Mouse (Mus musculus): ENCODE results near the gene Gucd1. TPM values are rescaled to one million over a fixed set of nuclear protein-coding genes. Genes with fewer than 3 reads are reported as not detected.
"Not testable (repeated sequence)": the region's sequence is repeated elsewhere in the genome, so short reads cannot be mapped to it uniquely, and the experiment has no call there.

The Gucd1 gene
- total RNA-seq, 2 experiments from 2014 or later = 21.5 to 23.8 TPM

DNA sequence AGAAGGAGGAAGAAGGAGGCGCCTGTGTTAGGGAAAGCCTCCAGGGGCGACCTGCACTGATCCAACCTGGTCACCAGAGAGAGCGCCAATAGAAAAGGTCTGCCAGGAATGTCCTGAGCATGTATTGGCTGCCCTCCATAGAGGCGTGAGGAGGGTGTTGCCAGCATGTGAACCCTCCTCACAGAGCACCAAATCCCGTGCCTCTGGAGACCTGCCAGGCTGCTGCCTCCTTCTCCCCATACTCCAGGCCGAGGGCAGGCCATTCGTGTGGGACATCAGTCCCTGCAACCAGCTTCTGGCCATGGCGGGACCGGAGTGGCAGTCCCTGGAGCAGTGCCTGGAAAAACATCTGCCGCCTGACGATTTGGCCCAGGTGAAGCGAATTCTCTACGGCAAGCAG, 111.0 kb downstream of the Gucd1 start:
- DNase-seq = peak; percentile 72
- intact Hi-C loops (cut with DNase I) = no loop called here

DNA sequence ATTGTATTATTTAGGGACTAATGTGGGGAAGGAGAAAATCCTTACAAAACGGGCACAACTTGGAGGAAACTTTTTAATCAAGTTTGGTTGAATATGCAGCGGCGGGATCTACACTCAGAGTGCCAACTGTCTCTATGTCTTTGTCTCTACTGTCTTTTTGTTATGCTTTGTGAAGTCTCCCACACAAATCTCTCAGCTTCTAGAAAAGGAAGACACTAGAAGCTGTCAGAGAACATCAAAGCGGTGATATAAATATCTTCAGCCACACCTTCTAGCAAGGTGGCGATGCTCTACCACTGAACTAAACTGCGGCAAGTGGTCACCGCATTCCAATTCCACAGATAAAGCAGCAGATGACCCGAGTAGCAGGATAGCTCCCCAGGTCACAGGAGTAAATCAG, 111.9 kb downstream of the Gucd1 start:
- intact Hi-C loops (cut with DNase I) = no loop called here
- DNase-seq = no peak

DNA sequence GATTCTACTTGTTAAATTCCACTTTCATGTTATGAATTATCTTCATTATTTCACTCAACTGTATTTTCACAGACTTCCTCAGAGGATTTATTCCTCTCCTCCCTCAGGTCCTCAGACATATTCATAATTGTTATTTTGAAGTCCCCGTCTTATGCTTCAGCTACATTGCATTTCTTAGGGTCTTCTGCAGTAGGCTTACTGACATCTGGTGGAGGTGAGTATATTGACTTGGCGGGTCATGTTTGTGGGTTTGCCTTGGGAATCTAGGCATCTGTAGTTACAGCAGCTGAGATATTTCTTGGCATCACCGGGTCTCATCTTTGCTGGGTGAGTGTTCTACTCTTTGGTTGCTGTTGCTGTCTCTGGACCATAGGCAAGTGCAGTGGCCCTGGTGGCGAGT, 116.8 kb downstream of the Gucd1 start, which contains the start of gene Upb1:
TSS of gene Upb1 (plus strand) at position 158 of the 400 bp plus-strand sequence.
- no peak for DNase-seq
- intact Hi-C loops (cut with DNase I) = no loop called here

DNA sequence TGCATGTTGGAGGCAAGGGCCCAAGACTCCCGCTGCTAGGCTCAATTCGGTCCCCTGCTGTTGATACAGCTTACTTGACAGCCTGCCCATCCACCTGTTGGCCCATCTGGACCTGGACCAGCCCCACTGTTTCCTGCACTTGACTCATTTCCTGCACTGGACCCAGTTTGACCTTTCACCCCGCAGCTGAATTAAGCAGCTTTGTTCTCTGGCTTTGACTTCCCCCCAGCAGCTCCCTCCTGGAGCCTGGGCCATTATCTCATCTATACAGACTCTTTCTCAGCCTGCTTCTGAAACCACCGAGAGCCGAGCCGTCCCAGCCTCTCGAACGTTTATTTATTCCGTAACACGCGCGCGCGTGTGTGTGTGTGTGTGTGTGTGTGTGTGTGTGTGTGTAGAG, 120.8 kb downstream of the Gucd1 start:
- peak; percentile 31 for DNase-seq

DNA sequence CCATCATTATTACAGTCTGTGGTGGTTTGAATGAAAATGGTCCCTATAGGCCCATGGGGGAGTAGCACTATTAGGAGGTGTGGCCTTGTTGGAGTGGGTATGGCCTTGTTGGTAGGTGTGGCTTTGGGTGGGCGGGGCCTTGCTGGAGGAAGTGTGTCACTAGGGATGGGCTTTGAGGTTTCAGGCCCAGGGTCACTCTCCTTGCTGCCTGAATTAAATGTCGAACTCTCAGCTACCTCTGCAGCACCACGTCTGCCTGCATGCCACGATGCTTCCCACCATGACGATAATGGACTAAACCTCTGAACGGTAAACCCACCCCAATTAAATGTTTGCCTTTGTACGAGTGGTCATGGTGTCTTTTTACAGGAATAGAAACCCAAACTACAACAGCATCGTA, 123.0 kb downstream of the Gucd1 start:
- DNase-seq = no peak
- intact Hi-C loops (cut with DNase I) = no loop called here

More for the DNA sequence above, 120.8 kb downstream of the Gucd1 start:
- intact Hi-C loops (cut with DNase I) = no loop called here

DNA sequence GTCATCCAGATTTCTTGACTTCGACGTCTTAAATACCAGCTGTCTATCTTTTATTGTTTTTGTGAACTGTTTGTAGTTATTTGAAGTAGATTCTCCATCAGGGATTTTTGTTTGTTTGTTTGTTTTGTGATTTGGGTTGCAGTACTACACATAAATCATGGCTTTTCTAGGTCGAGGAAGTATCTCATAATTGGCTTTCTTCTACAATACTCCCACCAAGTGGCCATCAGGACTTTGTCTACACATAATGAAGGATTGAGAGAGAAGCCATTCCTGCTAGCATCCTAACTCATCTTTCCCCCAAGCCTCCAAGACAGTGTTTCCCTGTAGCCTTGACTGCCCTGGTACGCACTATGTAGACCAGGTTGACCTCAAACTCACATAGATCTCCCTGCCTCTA, 126.9 kb downstream of the Gucd1 start:
- no peak for DNase-seq
- intact Hi-C loops (cut with DNase I) = no loop called here

DNA sequence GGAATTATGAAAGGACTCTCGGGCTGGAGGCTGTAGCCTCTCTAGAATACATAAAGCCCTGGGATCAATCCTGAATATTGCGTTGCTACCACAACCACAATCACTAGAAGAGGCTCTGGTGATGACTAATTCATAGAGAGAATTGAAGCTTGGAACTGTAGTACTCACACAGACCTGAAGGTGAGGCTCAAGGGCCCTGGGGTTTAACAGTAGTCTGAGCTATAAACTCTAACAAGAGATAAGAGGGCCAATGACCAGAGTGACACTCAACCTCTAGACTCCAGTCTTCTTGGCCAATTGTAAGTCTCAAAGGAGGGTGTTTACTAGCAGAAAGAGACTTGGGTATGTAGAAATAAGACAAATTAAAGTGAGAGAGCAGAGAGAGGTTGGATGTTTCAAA, 127.6 kb downstream of the Gucd1 start:
- intact Hi-C loops (cut with DNase I) = no loop called here
- no peak for DNase-seq

DNA sequence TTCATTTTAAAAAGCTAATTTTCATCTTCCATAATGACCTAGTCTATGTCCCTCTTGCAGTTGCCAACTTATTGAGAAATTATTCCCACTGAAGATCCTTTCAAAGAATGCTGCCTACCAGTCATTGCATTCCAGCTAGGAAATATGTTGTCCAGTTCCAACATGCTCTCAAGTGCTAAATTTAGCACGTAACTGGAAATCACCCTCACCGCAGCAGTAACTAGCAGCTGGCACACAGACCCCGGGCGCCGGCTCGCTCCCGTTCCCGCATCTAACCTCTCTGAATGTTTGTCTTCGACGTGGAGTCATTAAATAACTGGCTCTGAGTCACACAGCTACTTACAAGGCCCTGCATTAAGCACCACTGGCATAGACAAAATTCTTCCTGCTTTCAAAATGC, 139.1 kb downstream of the Gucd1 start:
- intact Hi-C loops (cut with DNase I) = no loop called here
- DNase-seq = no peak

DNA sequence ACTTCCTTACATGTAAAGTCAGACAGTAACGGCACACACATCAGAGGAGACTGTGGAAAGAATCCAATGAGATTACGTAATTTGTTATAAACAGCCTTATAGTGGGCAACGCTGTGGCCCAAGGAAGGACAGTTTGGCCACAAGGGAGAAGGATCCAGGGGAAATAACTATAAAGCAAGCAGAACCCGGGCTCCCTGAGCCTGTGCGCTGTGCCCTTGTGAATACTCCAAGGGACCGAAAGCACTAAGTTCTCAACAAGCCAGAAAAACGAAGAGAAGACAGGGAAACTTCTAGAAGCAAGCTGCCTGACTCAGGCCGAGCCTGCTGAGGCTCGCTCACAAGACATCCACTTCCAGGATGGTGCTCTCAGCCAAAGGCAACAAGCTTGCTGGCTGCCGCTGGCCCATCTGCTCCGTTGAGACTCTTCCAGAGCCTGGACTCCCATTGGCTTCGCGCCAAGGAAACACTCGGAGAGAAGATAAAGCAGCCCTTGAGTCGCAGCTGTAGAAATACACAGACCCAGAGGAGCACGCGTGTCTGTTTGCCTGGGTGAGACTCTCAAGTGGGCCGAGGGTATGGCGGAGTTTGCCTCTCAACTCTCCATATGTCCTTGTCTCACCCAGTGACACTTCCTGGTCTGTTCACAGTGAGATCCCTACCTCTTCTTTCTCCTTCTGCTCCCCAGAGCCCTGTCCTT, 144.0 kb downstream of the Gucd1 start:
- DNase-seq = peak; percentile 29
- intact Hi-C loops (cut with DNase I) = not testable (repeated sequence)

DNA sequence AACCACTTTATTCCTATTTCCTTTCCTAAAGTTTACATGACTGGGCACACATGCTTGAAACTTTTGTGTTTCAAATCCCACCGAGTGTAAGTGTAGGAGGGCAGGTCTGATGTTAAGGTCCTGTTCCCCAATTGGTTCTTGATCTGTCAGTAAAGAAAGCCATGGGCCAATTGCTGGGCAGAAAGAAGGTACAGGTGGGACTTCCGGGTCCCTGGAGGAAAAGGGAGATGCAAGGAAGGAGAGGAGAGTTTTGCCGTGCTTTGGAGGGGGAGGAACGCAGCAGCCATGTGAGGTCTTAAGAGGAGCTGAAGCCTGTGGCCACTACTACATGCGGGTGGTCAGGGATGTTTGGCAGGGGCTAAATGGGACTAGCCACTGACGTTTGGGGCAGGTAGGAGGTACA, 152.5 kb downstream of the Gucd1 start:
- DNase-seq = no peak
- intact Hi-C loops (cut with DNase I) = no loop called here

DNA sequence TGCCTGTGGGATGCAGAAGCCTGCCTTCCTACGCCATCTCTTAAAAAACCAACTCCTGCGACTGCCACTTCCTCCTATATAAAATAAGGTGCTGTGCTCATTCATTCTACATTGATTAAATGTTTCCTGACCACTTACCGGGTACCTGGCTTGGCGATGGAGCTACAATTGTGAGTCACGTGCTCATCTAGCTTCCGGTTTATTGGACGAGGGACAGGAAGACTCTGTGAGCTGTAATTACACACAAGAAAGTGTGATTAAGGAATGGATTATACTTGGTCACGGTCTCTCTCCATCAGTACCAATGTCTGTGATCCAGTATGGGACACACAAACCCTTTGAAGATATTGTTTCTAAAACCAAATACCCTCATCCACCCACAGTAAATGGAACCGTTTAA, 153.0 kb downstream of the Gucd1 start:
- DNase-seq = no peak
- intact Hi-C loops (cut with DNase I) = no loop called here

DNA sequence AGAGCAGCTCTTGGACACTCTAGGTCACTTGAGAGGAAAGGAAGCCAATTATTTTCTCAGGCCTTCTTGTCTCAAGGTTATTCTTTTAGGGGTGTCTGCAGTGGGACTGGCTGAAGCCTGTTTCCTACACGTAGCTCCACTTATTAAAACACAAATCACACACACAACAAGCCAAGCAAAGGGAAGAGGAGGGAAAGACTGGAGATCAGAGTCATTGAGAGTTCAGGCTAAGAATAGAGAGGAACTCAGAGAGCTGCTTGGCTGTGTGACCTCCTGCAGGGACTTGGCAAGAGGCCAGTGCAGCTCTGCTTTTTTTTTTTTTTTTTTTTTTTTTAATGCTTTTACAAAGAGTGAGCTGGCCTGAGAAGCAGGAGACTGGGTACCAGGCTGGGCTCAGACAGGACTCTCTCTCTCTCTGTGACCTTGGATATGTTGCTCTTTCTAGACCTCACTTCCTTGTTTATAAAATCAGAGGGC, 153.5 kb downstream of the Gucd1 start:
- intact Hi-C loops (cut with DNase I) = not testable (repeated sequence)
- DNase-seq = peak; percentile 80

DNA sequence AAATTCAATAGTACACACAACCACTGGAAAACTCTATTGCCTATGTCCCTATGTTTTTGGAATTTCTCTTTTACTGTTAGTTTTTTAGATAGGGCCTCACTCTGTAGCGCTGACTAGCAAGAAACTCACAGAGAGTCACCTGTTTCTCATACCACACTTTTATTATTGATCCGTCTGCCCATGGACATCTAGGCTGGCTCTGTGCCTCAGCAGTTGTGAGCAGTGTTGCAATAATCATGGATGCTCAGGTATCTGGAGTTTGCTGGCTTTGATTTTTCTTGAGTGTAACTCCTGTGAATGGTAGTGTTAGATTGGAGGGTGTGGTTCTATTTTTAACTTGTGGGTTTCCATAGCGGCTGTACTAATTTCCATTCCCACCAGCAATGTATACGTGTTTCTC, 162.4 kb downstream of the Gucd1 start:
- no peak for DNase-seq
- intact Hi-C loops (cut with DNase I) = no loop called here

DNA sequence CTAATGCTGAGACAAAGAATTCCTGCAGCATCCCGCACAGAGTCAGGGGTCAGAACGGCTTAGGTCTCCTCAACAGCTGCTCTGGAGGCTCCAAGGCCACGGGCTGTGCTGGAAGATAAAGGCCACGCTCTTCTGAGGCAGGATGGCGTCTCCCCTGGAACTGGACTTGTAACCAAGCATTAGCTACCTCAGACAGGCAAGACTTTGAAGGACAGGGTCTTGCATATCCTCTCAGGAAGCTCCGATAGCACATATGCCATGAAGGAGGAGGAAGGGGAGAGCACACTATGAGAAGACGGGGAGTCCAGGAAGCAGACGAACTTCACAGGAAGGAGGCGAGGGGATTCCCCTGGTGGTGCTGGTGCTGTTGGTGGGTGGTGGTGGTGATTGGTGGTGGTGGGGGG, 163.9 kb downstream of the Gucd1 start:
- DNase-seq; intact Hi-C loops (cut with DNase I): not testable (repeated sequence)

DNA sequence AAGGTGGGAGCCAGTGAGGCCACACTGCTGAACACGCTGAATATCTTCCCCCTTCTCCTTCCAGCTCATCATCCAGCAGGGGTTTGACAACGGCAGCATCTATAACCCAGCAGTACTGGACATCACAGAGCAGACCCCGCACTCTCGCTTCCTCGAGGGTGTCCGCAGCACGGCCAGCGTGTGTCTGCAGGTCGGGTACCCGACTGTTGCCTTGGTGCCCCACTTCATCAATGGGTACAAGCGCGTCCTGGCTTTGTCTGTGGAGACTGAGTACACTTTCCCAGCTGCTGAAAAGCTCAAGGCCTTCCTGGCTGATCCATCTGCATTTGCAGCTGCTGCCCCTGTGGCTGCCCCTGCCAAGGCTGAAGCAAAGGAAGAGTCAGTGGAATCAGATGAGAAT, 165.2 kb downstream of the Gucd1 start:
- intact Hi-C loops (cut with DNase I) = no loop called here
- DNase-seq = no peak

DNA sequence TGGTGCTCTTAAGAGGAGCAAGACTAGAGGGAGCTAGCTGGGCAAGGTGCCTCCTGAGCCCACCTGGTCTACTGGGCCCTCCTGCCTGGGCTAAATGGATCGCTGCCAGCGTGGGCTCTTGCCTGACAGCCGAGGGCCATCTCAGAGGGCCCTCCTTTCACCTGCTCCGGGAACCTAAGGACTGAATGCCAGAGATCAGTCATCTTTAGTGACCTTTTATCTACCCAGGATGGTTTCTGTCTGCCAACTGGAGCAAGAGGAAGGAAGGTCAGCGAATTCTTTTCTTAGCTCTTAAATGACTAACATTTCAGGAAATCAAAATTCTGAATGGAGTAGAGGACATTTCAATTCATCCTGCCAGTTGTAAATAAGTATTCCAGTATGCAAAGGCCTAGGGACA, 167.2 kb downstream of the Gucd1 start:
- intact Hi-C loops (cut with DNase I) = no loop called here

DNA sequence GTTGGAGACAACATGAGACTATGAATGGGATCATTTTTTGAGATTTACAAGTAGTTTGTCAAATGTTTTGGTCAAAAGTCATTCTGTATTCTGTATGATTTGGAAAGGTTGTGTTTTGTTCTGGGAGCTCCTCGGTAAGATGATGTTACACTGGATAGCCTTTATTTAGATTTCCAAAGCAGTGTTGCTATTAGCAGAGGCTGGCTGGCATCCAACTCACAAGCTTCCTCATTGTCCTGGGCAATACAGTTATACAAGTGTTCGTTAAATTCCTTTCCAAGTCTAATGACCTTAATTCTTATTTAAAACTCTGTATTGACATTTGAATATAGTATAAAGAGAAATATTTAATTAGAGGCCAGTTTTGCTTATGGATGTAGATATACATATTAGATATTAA, 172.5 kb downstream of the Gucd1 start:
- intact Hi-C loops (cut with DNase I) = no loop called here
- DNase-seq = no peak

More for the DNA sequence above, 167.2 kb downstream of the Gucd1 start:
- DNase-seq = no peak

DNA sequence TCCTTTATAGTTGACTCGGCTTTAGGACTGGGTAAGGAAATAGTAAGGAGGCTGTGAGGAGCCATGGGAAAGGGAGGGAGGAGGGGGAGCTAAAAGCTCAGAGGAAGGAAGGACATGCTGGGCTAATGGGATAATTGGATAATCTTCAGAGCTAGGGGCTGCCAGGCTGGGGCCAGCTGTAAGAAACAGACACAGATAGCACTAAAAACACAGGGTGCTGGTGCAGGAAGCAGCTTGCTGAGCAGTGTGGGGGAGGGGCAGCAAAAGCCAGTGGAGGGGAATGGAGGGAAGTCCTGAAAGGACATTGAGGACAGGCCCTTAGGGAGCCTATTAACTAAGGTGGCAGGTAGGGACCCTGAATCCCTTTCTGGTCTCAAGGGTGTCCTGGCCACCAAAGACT, 173.2 kb downstream of the Gucd1 start:
- intact Hi-C loops (cut with DNase I); DNase-seq: not testable (repeated sequence)

DNA sequence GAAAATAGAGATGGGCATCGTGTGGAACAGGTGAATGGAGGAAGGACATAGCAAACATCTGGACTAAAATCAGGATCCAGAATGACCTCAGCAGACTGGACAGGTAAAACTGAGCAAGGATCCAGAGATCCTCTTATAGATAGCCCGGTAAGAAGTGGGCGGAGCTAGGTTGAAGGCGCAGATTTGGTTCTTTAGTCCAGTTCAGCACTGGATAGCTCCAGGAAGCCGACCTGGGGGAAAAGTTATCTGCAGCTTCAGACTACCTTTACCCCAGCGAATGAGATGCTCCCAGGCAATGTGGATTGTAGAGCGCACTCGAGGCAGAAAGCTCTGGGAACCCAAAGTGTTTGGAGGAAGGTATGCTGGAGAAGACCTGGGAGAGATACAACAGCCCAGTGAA, 175.8 kb downstream of the Gucd1 start:
- DNase-seq = no peak
- intact Hi-C loops (cut with DNase I) = no loop called here

DNA sequence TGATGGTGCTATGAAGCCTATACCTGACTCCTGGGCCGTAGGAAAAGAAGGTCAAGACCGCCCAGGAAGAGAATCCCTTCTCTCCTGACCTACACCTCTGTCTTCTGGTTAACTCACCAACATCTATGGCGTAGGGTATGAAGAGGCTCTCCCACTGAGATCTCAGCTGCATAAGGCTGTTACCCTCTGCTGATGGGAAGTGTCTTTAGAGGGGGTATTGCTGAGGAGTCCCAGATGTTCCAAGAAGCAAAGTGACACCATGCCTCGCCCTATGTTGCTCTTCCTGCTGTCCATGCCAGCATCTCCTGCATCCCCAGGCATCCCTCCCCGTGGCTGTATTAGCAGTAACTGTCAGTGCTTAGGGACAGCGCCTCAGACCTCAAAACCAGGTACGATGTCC, 178.4 kb downstream of the Gucd1 start:
- intact Hi-C loops (cut with DNase I) = no loop called here
- no peak for DNase-seq

DNA sequence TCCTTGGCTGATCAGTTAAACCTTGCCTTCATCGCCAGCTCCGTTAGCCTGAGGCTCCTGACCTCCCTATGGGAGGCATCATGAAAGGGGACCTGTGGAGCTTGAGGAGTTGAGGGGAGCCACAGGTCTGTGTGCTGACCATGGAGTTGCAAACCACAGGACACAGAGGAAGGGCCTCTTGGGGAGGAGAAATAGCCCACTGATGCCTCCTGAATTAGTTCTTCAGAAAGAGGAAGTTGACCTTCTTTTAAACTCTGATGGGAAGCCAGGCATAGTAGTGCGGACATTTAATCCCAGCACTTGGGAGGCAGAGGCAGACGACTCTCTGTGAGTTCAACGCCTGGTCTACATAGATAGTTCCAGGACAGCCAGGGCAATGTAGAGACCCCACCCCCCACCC, 178.9 kb downstream of the Gucd1 start:
- no peak for DNase-seq
- intact Hi-C loops (cut with DNase I) = no loop called here

DNA sequence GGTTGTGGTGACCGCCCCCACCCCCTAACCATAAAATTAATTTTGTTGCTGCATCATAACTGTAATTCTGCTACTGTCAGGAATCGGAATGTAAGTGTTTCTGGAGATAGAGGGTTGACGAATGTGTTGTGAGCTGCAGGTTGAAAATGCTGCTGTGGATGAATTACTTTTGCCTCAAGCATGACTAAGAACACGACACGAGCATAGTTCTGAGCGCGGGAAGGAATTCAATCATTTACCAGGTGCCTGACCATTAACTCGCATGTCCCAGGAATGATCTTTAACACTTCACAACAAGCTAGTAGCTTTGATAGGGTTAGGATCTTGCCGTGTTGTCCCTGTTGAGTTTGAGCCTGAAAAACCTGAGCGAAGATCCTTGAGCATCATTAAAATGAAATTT, 180.5 kb downstream of the Gucd1 start:
- DNase-seq = no peak
- intact Hi-C loops (cut with DNase I) = no loop called here

DNA sequence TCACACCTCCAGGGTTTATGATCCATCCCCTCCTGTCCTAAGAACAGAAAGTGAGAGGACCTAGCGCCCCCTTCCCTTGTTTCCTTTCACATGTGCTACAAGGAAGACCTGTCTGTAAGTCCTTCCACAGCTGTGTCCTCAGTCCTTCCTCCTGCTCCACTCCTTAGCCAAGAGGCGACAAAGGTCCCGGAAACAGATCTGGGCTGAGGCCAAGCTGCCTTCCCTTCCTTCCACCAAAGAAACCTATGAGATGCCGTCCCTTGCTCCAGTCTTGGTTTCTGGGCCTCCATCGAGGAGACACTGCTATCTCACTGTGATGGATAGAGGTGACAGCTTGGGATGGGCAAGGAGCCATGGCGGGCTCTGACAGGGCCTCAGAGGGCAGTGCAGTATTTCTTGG, 182.7 kb downstream of the Gucd1 start:
- intact Hi-C loops (cut with DNase I) = no loop called here
- no peak for DNase-seq

All from left cerebral cortex, postnatal 4 days (tissue).